Mouse (Mus musculus): ENCODE results near the gene Unc13b. TPM values are rescaled to one million over a fixed set of nuclear protein-coding genes. Genes with fewer than 3 reads are reported as not detected.

Unc13b gene
- polyA plus RNA-seq, 1 experiment from 2014 or later = 10.2 TPM

DNA sequence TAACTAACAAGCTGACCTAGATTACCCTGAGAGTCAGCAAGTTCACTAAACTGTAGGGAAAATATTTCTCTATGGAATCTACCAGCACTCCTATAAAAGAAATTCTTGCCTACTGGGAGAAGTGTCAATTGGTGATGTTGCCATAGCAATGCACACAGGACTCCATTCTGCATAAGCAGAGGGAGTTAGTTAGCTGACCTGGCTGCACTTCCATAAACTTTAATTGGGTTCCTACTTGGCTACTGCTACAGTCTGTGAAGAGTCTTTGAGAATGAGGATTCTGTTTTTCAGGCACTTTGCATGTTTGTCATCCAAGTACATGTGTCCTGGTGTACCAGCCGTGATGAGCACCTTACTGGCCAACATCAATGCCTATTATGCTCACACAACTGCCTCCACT lies 182.0 kb downstream of the Unc13b start:
- H3K27me3 ChIP-seq (replicated peaks; ENCODE audit: control insufficient read depth, insufficient read depth, low read length) = no peaks in the 10 kb centered on the region
- H3K27ac ChIP-seq (ENCODE audit: low read depth) = no peak overlapping the region
- H3K9me3 ChIP-seq (ENCODE audit: control insufficient read depth, low read length) = no peaks in the 10 kb centered on the region
- 84% methylated on average over 1 of the region's 1 CpGs for WGBS
- no peak overlapping the region for H3K9ac ChIP-seq (ENCODE audit: low read length)
- H3K4me3 ChIP-seq (ENCODE audit: low read depth, low read length) = no peak overlapping the region
- H3K4me2 ChIP-seq (ENCODE audit: low read length) = no peak overlapping the region
- DNase-seq (ENCODE audit: low spot score) (no peak), ATAC-seq (replicated peaks; ENCODE audit: low FRiP score, low TSS enrichment, low read depth) (no peak)
- 0 out of 2 replicates have a peak, but pooled peaks cover 3% of the 10 kb centered on the region for H3K36me3 ChIP-seq (ENCODE audit: control insufficient read depth, insufficient read depth, low read length)
- H3K4me1 ChIP-seq (replicated peaks; ENCODE audit: control insufficient read depth, insufficient read depth, low read length) = no peaks in the 10 kb centered on the region

DNA sequence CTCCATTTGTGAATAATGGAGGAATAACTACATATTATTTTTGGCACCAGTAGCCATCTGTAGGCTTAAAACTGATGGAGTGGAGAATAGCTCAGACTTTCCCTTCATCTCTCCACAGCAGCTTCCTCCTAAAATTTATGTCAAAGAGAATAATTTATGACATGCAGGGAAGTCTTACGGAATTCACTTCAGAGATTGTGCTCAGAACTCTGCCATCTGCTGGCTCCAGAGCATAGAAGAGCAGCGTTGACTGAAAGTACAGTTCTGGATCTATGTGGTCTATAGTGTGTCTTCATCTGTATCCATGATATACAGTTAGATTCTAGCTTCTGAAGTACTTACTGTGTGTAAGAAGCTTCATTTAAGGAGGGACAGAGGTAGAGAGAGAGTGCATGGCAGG lies 185.3 kb downstream of the Unc13b start:
- Histone ChIP-seq H3K27ac (ENCODE audit: low read depth) (no peak overlapping the region), H3K4me1 (replicated peaks; ENCODE audit: control insufficient read depth, insufficient read depth, low read length) (no peaks in the 10 kb centered on the region), H3K4me2 (ENCODE audit: low read length) (no peak overlapping the region), H3K27me3 (replicated peaks; ENCODE audit: control insufficient read depth, insufficient read depth, low read length) (no peaks in the 10 kb centered on the region), H3K36me3 (ENCODE audit: control insufficient read depth, insufficient read depth, low read length) (0 out of 2 replicates have a peak, but pooled peaks cover 5% of the 10 kb centered on the region), H3K9me3 (ENCODE audit: control insufficient read depth, low read length) (no peaks in the 10 kb centered on the region), H3K4me3 (ENCODE audit: low read depth, low read length) (no peak overlapping the region), H3K9ac (ENCODE audit: low read length) (no peak overlapping the region)
- ATAC-seq (replicated peaks; ENCODE audit: low FRiP score, low TSS enrichment, low read depth) (no peak), DNase-seq (ENCODE audit: low spot score) (no peak)
- 46% methylated on average over 2 of the region's 2 CpGs for WGBS

DNA sequence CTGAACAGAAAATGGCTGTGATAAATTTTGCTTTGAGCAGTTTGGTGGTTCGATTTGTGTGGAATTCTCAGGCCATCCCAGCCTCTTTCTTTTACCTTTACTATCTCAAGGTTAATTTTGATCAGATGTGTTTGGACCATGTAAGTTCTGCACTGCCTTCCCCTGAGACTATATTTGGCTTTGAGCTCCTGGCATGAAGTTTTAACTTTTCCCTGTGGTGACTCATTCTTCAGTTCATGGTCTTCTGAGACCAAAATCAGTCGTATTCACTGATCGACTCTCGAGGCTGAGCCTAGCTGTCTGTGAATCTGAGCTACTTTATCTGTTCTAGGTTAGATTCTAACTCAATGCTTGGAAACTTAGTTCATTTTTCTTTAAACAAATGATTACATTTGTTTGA lies 187.0 kb downstream of the Unc13b start:
- DNase-seq (ENCODE audit: low spot score) = no peak
- H3K4me2 ChIP-seq (ENCODE audit: low read length) = no peak overlapping the region
- 89% methylated on average over 4 of the region's 4 CpGs for WGBS

DNA sequence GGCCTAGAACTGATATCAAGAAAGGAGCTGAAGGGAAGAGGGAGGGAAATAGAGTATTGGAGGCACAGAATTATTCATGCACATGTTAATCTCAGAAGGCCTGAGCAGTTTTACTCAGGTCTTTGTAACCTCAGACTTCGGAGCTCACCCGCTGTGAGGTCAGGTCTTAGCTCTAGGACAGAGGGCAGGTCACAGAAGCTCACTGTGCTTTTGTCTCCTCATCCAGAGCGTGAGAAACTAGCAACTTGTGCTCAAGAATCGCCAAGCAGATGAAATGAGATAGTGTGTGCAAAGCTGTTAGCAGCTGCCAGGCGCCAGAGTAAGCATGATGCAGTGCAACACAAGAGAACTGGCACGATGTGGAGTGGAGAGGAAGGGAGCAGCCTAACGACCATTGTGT lies 189.3 kb downstream of the Unc13b start:
- Histone ChIP-seq H3K4me3 (ENCODE audit: low read depth, low read length) (no peak overlapping the region), H3K27me3 (replicated peaks; ENCODE audit: control insufficient read depth, insufficient read depth, low read length) (no peaks in the 10 kb centered on the region), H3K36me3 (ENCODE audit: control insufficient read depth, insufficient read depth, low read length) (0 out of 2 replicates have a peak, but pooled peaks cover 5% of the 10 kb centered on the region), H3K9ac (ENCODE audit: low read length) (no peak overlapping the region), H3K4me2 (ENCODE audit: low read length) (no peak overlapping the region), H3K27ac (ENCODE audit: low read depth) (no peak overlapping the region), H3K4me1 (replicated peaks; ENCODE audit: control insufficient read depth, insufficient read depth, low read length) (no peaks in the 10 kb centered on the region), H3K9me3 (ENCODE audit: control insufficient read depth, low read length) (no peaks in the 10 kb centered on the region)
- ATAC-seq (replicated peaks; ENCODE audit: low FRiP score, low TSS enrichment, low read depth) = no peak
- 78% methylated on average over 7 of the region's 7 CpGs for WGBS
- DNase-seq (ENCODE audit: low spot score) = no peak

More for the DNA sequence above, 187.0 kb downstream of the Unc13b start:
- no peak overlapping the region for H3K9ac ChIP-seq (ENCODE audit: low read length)
- H3K36me3 ChIP-seq (ENCODE audit: control insufficient read depth, insufficient read depth, low read length) = 0 out of 2 replicates have a peak, but pooled peaks cover 5% of the 10 kb centered on the region
- ATAC-seq (replicated peaks; ENCODE audit: low FRiP score, low TSS enrichment, low read depth) = no peak
- H3K4me1 ChIP-seq (replicated peaks; ENCODE audit: control insufficient read depth, insufficient read depth, low read length) = no peaks in the 10 kb centered on the region
- no peaks in the 10 kb centered on the region for H3K27me3 ChIP-seq (replicated peaks; ENCODE audit: control insufficient read depth, insufficient read depth, low read length)
- no peaks in the 10 kb centered on the region for H3K9me3 ChIP-seq (ENCODE audit: control insufficient read depth, low read length)
- H3K4me3 ChIP-seq (ENCODE audit: low read depth, low read length) = no peak overlapping the region
- H3K27ac ChIP-seq (ENCODE audit: low read depth) = no peak overlapping the region

DNA sequence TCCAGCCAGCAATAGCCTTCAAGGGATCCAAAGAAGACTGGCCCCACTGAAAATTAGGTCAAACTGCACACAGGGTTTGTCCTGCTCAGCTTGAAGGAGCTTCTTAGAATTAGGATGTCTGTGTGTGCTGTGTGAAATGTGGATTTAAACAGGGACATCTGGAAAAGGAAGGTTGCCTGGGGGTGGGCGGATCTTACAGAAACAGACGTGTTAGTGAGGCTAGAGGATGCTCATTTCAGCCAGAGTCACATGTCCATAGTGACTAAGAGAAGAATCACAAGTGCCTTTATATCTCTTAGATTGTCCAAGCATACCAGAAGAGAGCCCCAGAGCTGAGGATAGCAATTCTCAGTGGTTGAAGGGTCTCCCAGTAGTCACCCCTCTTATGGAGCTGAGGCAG lies 190.2 kb downstream of the Unc13b start:
- Histone ChIP-seq H3K4me2 (ENCODE audit: low read length) (no peak overlapping the region), H3K36me3 (ENCODE audit: control insufficient read depth, insufficient read depth, low read length) (0 out of 2 replicates have a peak, but pooled peaks cover 5% of the 10 kb centered on the region), H3K4me3 (ENCODE audit: low read depth, low read length) (no peak overlapping the region), H3K4me1 (replicated peaks; ENCODE audit: control insufficient read depth, insufficient read depth, low read length) (no peaks in the 10 kb centered on the region), H3K9me3 (ENCODE audit: control insufficient read depth, low read length) (no peaks in the 10 kb centered on the region), H3K9ac (ENCODE audit: low read length) (no peak overlapping the region), H3K27me3 (replicated peaks; ENCODE audit: control insufficient read depth, insufficient read depth, low read length) (no peaks in the 10 kb centered on the region), H3K27ac (ENCODE audit: low read depth) (no peak overlapping the region)
- DNase-seq (ENCODE audit: low spot score) (no peak), ATAC-seq (replicated peaks; ENCODE audit: low FRiP score, low TSS enrichment, low read depth) (no peak)
- WGBS = 84% methylated on average over 2 of the region's 2 CpGs

DNA sequence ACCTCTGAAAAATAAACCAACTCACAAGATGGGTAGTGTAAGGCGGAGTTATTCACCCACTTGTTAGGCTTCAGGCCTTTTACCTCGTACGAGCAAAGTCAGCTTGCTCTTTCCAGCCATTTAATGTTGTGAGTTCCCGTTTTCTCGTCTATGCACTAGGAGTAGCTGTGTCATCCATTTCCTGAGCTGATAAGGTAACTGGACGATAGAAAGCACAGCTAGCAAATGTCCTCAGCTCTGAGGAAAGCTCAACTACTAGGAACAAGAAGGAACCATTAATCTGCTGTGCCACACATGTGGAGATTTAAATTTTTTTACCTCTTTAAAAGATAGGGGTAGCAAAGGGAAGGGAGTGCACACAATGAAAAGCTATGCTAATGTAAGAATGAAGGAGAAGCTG lies 192.5 kb downstream of the Unc13b start:
- H3K27ac ChIP-seq (ENCODE audit: low read depth) = no peak overlapping the region
- no peaks in the 10 kb centered on the region for H3K4me1 ChIP-seq (replicated peaks; ENCODE audit: control insufficient read depth, insufficient read depth, low read length)
- DNase-seq (ENCODE audit: low spot score) = no peak
- no peaks in the 10 kb centered on the region for H3K36me3 ChIP-seq (ENCODE audit: control insufficient read depth, insufficient read depth, low read length)
- H3K4me3 ChIP-seq (ENCODE audit: low read depth, low read length) = no peak overlapping the region
- no peak overlapping the region for H3K9ac ChIP-seq (ENCODE audit: low read length)
- WGBS = 68% methylated on average over 6 of the region's 6 CpGs
- no peaks in the 10 kb centered on the region for H3K9me3 ChIP-seq (ENCODE audit: control insufficient read depth, low read length)
- H3K27me3 ChIP-seq (replicated peaks; ENCODE audit: control insufficient read depth, insufficient read depth, low read length) = no peaks in the 10 kb centered on the region
- no peak overlapping the region for H3K4me2 ChIP-seq (ENCODE audit: low read length)
- no peak for ATAC-seq (replicated peaks; ENCODE audit: low FRiP score, low TSS enrichment, low read depth)

DNA sequence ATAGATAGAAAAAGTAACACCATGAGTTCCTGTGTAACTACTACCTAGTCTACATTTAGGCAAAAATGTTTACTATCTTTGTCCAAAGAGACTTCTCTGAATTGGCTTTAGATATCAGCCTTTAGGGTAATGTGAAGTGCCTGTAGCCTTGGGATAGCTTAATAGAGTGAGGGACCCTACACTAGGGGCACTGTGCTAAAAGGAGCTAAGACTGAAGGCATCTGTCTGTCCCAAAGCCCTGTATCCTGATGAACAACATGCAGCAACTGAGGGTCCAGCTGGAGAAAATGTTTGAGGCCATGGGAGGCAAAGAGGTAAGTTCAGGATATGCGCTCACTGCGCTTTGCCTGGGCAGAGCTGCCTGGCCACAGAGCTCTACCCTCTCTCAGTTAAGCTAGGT lies 198.3 kb downstream of the Unc13b start:
- no peaks in the 10 kb centered on the region for H3K4me1 ChIP-seq (replicated peaks; ENCODE audit: control insufficient read depth, insufficient read depth, low read length)
- no peak overlapping the region for H3K4me3 ChIP-seq (ENCODE audit: low read depth, low read length)
- no peaks in the 10 kb centered on the region for H3K36me3 ChIP-seq (ENCODE audit: control insufficient read depth, insufficient read depth, low read length)
- H3K27me3 ChIP-seq (replicated peaks; ENCODE audit: control insufficient read depth, insufficient read depth, low read length) = no peaks in the 10 kb centered on the region
- WGBS = 100% methylated on average over 2 of the region's 2 CpGs
- ATAC-seq (replicated peaks; ENCODE audit: low FRiP score, low TSS enrichment, low read depth) = no peak
- no peak for DNase-seq (ENCODE audit: low spot score)
- no peak overlapping the region for H3K27ac ChIP-seq (ENCODE audit: low read depth)
- no peak overlapping the region for H3K4me2 ChIP-seq (ENCODE audit: low read length)
- no peak overlapping the region for H3K9ac ChIP-seq (ENCODE audit: low read length)
- H3K9me3 ChIP-seq (ENCODE audit: control insufficient read depth, low read length) = no peaks in the 10 kb centered on the region

DNA sequence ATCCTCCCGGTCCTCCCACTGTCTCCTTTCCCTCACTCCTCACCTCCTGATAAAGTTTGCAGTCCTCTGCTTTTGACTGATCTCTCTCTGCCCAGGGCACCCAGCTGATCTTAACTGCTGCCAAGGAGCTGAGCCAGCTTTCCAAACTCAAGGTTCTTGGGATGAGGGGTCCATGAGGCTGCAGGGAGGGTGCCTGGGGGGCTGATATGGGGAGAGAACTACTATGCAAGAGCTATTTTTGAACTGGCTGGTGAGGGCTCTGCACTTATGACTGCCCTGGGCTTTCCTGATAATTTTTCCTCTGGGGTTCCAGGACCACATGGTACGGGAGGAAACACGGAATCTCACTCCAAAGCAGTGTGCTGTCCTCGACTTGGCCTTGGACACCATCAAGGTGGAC lies 199.8 kb downstream of the Unc13b start:
- WGBS = 80% methylated on average over 4 of the region's 4 CpGs
- no peaks in the 10 kb centered on the region for H3K27me3 ChIP-seq (replicated peaks; ENCODE audit: control insufficient read depth, insufficient read depth, low read length)
- H3K4me1 ChIP-seq (replicated peaks; ENCODE audit: control insufficient read depth, insufficient read depth, low read length) = no peaks in the 10 kb centered on the region
- no peak for DNase-seq (ENCODE audit: low spot score)
- no peaks in the 10 kb centered on the region for H3K9me3 ChIP-seq (ENCODE audit: control insufficient read depth, low read length)
- no peak overlapping the region for H3K9ac ChIP-seq (ENCODE audit: low read length)
- H3K27ac ChIP-seq (ENCODE audit: low read depth) = no peak overlapping the region
- no peak overlapping the region for H3K4me3 ChIP-seq (ENCODE audit: low read depth, low read length)
- H3K36me3 ChIP-seq (ENCODE audit: control insufficient read depth, insufficient read depth, low read length) = no peaks in the 10 kb centered on the region
- no peak for ATAC-seq (replicated peaks; ENCODE audit: low FRiP score, low TSS enrichment, low read depth)
- H3K4me2 ChIP-seq (ENCODE audit: low read length) = no peak overlapping the region

DNA sequence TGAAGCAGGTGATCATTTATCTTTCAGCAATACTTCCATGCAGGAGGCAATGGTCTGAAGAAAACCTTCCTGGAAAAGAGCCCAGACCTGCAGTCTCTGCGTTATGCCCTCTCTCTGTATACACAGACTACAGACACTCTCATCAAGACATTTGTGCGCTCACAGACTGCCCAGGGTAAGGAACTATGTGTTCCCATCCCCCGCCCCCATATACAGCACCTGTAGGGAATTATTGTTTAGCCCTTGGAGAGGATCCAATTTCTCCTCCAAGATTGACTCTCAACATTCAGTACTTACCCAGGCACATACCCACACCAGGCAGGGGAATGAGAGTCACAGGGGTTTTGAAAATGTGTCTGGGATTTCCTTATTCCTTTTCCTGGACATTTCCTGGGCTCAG lies 200.7 kb downstream of the Unc13b start:
- Histone ChIP-seq H3K4me2 (ENCODE audit: low read length) (no peak overlapping the region), H3K4me3 (ENCODE audit: low read depth, low read length) (no peak overlapping the region), H3K9me3 (ENCODE audit: control insufficient read depth, low read length) (no peaks in the 10 kb centered on the region), H3K4me1 (replicated peaks; ENCODE audit: control insufficient read depth, insufficient read depth, low read length) (no peaks in the 10 kb centered on the region), H3K36me3 (ENCODE audit: control insufficient read depth, insufficient read depth, low read length) (no peaks in the 10 kb centered on the region), H3K9ac (ENCODE audit: low read length) (no peak overlapping the region), H3K27ac (ENCODE audit: low read depth) (no peak overlapping the region), H3K27me3 (replicated peaks; ENCODE audit: control insufficient read depth, insufficient read depth, low read length) (no peaks in the 10 kb centered on the region)
- 51% methylated on average over 3 of the region's 3 CpGs for WGBS
- no peak for DNase-seq (ENCODE audit: low spot score)
- no peak for ATAC-seq (replicated peaks; ENCODE audit: low FRiP score, low TSS enrichment, low read depth)

All from intestine, embryonic 14.5 days (tissue).